Mouse (Mus musculus) left cerebral cortex, adult 2 months (tissue): ENCODE data around the gene Zc3hc1. TPM values are rescaled to one million over a fixed set of nuclear protein-coding genes. Genes with fewer than 3 reads are reported as not detected.

Source experiments
- DNase-seq, 2 experiments: peaks; one replicate each; pipeline ENCODE4 v3.0.0; 2021 to 2022; ENCODE audit warnings: low spot score in 2 of 2, mixed read lengths in 1 of 2; ENCODE audit errors: extremely low spot score in 1 of 2
- H3K27ac ChIP-seq: fragments of 200-600 bp; 2 replicates; pipeline ENCODE4 v1.8.1; 2022
- H3K4me3 ChIP-seq: fragments of 200-600 bp; 2 replicates; pipeline ENCODE4 v1.8.1; 2022
- CTCF ChIP-seq: fragments of 200-600 bp; IDR thresholded peaks from 2 replicates; pipeline ENCODE4 v1.8.1; 2022; ENCODE audit warnings: antibody characterized with exemption, mild to moderate bottlenecking, moderate library complexity
- intact Hi-C: fragments of 180-260 bp; cut with DNase I; formaldehyde crosslinking; loops from one replicate; pipeline ENCODE4 v1.15.1; 2025
- total RNA-seq, 2 experiments: library from RNA; stranded (reverse); gene quantifications; 2 replicates each; pipeline ENCODE4 v1.2.3; 2021

Zc3hc1 gene
- total RNA-seq, 2 experiments from 2014 or later, result 23.6 to 28.7 TPM

DNA sequence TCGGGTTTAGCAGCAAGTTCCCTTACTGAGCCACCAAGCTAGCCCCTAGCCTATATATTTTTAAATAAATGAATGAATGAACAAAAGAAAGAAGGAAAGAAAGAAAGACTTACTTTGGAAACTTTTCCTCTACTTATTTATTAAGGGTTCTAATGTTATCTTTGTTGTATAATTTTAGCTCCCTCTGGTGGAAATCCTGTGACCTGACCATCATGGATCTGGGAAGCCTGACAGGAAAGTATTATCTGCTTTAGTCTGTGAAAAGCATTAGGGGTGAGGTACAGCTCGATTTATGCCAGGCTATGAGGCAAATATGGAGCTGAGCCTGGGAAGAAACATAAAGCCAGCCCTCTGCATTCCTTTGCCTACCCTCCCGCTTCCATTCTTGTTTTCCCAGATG lies 21.5 kb downstream of the Zc3hc1 start:
- intact Hi-C loops, result no loop called here
- H3K27ac ChIP-seq, result no peak overlapping the region
- TF ChIP-seq CTCF, result peak; percentile 39
- no peak for DNase-seq
- H3K4me3 ChIP-seq, result no peak overlapping the region

DNA sequence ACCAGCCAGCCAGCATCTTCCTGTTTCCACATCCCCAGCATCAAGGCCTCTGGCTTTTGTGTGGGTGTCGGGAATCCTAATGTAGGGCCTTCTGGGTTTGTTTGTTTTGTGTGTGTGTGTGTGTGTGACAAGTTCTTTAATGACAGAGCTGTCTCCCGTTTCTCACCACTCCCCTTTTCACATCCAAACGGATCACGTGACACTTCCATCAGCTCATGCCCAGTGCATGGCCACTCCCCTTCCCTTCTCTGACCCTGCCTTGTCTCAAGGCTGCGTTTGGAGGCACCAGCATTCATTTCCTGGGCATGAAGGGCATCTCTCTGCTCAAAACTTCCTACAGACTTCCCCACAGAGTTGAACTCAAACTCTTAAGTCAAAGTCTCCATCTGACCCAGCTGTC lies 27.0 kb downstream of the Zc3hc1 start:
- Histone ChIP-seq H3K27ac (no peak overlapping the region), H3K4me3 (no peak overlapping the region)
- no peak for DNase-seq
- intact Hi-C loops, result no loop called here
- TF ChIP-seq CTCF, result no peak

DNA sequence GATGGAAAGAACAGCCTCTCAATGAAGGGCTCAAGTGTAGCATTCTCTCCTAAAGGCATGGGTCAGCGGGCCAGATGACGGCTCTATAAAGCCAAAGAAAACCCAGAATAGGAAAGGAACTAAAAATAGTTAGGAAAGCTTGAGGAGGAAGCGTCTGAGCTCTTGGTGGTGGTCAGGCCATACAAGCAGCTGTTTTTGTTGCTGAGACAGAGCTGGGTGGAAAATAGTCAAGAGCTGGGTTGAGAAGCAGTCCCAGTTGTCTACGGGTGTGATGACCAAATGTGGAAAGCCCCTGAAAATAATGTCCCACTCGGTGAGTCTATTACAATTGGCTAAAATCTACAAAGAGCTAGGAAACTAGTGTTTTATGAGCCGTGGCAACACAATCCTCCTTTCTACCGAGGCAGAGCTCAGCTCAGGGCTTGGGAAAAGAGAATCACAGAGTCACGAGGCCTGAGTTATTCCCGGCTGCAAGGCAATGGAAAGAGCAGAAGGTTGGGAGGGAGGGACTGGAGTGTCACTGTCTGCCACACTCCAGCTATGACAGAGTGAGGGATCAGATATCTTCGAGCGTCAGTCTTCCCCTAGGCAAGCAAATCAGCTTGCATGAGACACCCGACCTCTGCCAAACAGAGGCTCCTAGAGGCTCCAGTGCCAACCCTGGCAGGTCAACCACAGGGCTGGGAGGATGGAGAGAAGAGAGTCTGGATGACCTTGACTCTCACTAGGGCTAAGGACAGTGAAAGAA lies 30.9 kb downstream of the Zc3hc1 start:
- DNase-seq, result no peak
- Histone ChIP-seq H3K27ac (peak overlapping the region; percentile 15; the same call in 1 of the 2 replicates), H3K4me3 (no peak overlapping the region)
- intact Hi-C loops, result loop anchor here (2.0 kb wide), 1 partner anchor 149 kb away; no protein-coding TSS in a partner anchor
- no peak for TF ChIP-seq CTCF

DNA sequence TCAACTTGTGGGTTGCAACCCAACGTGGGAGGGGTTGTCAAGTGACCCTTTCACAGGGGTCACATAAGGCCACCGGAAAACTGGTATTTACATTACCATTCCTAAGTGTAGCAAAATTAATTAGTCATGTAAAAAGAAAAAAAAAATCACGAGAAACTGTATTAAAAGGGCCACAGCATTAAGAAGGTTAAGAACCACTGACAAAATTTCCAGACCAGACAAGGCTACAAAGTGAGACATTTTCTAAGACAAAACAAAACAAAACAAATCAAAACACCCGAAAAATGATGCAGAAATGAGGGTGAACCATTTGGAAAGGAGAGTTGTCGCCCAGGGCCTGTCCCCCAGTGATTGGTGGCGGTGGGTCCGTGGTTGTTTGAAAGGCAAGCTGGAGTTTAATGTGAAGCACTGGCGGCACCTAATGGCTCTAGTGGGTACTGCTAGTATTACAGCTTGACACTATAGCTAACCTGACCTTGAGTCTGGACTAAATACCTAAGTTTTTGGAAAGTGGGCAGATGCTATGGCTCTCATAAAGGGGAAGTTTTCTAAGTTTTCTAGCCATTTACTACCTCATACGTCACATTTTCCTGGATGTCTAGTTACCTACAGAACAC lies 33.2 kb downstream of the Zc3hc1 start:
- H3K27ac ChIP-seq, result no peak overlapping the region
- peak; percentile 94 for TF ChIP-seq CTCF
- H3K4me3 ChIP-seq, result no peak overlapping the region
- DNase-seq, result peak; percentile 67 to 76
- intact Hi-C loops, result loop anchor here (2.0 kb wide), 2 partner anchors 147 to 267 kb away; no protein-coding TSS in a partner anchor

DNA sequence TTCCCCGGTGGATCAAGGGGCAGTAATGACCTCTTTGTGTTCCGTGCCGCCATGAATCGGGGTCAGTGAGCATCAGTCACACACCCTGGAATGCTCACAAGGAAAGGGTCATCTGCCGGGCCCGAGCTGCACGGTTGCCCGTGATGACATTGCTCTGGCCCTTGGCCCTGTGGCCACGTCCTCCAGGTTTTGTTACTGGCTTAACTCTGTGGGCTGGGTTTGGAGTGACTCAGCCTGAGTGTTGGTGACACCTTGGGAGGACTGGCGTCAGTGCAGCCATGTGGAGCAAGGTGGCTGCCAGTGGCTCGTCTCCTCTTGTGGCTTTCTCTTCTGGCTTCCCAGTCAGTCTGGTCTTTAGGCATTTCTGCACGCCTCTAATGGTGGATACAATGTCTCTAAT lies 34.1 kb downstream of the Zc3hc1 start:
- intact Hi-C loops, result loop anchor here (2.0 kb wide), 1 partner anchor 266 kb away; no protein-coding TSS in a partner anchor
- no peak for TF ChIP-seq CTCF
- no peak overlapping the region for H3K4me3 ChIP-seq
- DNase-seq, result no peak
- no peak overlapping the region for H3K27ac ChIP-seq

DNA sequence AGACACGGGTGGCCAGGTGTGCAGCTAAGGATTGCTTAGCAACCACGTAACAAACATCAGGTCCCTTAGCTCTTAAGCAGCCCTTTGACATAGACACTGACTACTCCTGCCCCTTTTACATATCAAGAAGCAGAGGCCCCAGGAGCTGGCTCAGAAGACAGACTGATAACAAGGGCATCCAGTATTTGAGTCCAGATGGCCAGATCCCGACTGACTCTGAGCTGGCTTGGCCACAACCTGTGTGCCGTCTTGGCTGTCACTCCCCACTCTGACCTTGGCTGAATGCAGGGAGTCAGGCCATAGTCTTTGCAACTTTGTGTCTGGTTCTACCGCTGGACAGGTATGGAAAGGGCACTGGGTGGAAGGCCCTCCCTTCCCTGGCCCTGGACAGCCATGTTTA lies 34.7 kb downstream of the Zc3hc1 start:
- Histone ChIP-seq H3K4me3 (no peak overlapping the region), H3K27ac (no peak overlapping the region)
- no peak for TF ChIP-seq CTCF
- no peak for DNase-seq
- intact Hi-C loops, result loop anchor here (2.0 kb wide), 1 partner anchor 265 kb away; no protein-coding TSS in a partner anchor

DNA sequence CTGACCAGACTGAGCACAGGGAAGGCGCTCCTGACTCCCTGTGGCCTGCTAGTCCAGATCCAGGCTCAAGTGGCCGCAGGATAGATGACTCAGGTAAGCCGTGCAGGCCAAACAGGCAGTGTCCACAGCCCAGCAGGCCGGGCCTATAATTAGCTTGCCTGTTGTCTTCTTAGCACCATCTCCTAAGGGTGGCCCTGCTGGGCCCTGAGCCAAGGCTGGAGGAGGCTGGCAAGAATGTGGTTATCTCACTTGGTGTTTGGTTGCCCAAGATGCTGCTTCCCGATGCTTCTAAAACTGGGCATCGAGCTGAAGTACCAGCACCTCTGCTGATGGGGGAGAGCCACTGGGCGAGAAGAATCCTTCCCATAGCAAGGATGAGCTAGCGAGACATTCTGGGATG lies 35.1 kb downstream of the Zc3hc1 start:
- no peak overlapping the region for H3K27ac ChIP-seq

DNA sequence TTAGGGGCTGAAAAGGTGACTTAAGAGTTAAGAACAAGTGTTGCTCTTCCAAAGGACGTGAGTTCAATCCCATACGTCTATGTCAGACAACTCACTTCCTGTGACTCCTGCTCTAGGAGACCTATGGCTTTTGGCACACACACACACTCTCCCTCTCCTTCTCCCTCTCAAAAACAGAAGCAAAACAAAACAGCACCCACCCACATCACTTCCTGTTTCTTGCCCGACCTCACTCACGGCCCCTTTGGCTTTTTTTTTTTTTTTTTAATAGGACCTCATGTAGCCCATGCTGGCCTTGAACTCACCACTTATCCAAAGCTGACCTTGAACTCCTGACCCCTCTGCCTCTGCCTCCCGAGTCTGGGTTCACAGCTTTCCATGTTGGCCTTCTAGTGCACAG lies 36.1 kb downstream of the Zc3hc1 start:
- Histone ChIP-seq H3K27ac (no peak overlapping the region), H3K4me3 (no peak overlapping the region)
- intact Hi-C loops, result no loop called here
- no peak for DNase-seq
- TF ChIP-seq CTCF, result no peak

More for the DNA sequence above, 35.1 kb downstream of the Zc3hc1 start:
- no peak for TF ChIP-seq CTCF
- intact Hi-C loops, result loop anchor here (2.0 kb wide), 1 partner anchor 265 kb away; no protein-coding TSS in a partner anchor
- no peak overlapping the region for H3K4me3 ChIP-seq
- no peak for DNase-seq

DNA sequence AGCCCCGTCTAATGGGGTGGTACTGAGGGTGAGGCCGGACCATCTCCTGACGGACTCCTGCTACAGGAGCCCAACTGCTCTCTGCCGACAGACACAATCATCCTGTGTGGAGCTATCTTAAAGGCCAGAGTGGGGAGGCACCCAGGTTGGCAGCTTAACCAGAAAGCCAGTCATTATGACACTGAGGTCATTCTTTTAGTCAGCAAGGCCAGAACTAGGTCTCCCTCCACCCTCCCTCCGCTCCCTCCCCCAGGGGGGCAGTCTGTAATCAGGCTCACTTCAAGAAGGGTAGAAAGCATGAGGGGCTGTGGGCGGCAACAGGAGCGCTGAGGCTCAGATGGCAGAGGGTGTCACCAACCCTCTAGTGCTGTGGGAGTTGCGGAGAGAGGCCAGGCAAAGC lies 37.2 kb downstream of the Zc3hc1 start:
- intact Hi-C loops, result no loop called here
- H3K4me3 ChIP-seq, result no peak overlapping the region
- no peak for DNase-seq
- H3K27ac ChIP-seq, result no peak overlapping the region
- no peak for TF ChIP-seq CTCF

DNA sequence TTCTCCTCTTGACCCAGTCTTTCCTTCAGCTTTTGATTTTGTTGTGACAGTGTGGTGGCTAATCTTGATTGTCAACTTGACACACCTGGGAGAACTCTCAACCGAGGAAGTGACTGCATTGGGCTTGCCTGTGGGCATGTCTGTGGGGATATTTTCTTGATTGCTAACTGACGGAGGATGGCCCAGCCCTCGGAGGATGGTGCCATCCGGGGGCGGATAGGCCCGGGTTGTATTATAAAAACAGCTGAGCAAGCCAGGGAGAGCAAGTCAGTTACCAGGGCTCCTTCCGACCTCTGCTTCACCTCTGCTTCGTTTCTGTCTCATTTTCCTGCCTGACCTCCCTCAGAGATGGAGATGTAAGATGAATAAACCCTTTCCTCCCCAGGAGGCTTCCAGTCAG lies 38.1 kb downstream of the Zc3hc1 start:
- Histone ChIP-seq H3K27ac (no peak overlapping the region), H3K4me3 (no peak overlapping the region)
- intact Hi-C loops, result no loop called here
- TF ChIP-seq CTCF, result no peak
- DNase-seq, result no peak

DNA sequence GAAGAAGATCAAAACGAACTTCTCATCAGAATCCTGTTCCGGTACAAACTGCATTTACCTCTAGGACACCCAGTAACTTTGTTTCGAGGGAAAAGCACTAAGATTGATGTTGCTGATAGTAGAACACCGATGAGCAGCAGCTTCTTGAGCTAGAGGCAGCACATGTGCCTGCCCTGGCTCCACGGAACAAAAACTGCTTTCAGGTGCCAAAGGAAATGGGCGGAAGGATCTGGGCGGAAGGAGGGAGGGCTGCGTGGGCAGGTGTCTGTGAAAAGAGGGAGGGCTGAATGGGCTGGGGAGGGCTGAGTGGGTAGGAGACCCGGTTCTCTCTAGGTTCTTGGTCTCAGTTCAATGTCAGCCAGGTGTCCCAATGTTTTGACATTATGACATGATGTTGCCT lies 39.5 kb downstream of the Zc3hc1 start:
- no peak overlapping the region for H3K4me3 ChIP-seq
- intact Hi-C loops, result no loop called here
- no peak overlapping the region for H3K27ac ChIP-seq
- no peak for TF ChIP-seq CTCF
- no peak for DNase-seq

DNA sequence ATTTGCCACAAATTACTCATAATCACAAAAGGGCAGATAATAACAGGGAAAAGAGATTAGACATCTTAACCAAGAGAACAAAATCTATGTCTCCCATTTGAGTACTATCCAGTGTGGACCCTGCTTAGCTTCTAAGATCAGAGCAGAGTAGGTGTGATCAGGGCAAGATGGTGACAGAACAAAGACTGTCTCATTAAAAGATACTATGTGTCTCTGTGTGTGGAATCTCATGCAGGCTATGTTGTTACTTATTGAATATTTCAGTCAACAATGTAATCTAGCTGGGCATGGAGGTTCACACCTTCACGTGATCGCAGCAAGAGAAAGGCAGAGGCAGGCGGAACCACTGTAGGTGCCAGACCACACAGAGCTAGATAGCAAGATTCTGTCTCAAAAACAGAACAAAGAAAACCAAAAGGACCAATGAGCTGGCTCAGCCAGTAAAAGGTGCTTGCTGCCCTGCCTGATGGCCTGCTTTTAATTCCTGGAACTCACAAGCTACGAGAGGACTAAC lies 43.5 kb downstream of the Zc3hc1 start:
- no peak for TF ChIP-seq CTCF
- intact Hi-C loops, result no loop called here
- Histone ChIP-seq H3K4me3 (no peak overlapping the region), H3K27ac (no peak overlapping the region)
- DNase-seq, result no peak

DNA sequence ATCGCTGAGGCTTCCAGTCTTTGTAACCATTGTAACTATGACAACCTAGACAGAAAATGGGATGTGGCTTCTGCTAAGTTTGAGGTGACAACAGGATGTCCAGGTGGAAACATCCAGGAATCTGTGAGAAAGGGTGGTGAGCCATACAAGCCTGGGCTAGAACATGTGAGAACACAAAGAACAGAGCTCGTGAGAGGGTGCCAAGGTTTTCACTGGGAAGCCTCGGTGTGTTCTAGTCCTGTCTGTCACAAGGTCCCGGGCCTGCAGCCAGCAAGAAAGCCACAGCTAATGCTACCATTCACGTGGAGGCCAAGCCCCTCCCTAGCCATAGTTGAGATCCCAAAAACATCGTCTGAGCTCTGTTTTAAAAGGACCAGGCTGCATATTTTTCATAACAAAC lies 44.1 kb downstream of the Zc3hc1 start:
- no peak overlapping the region for H3K4me3 ChIP-seq
- no peak for TF ChIP-seq CTCF
- intact Hi-C loops, result no loop called here
- DNase-seq, result no peak
- no peak overlapping the region for H3K27ac ChIP-seq
